Mouse (Mus musculus) induced T-regulatory cell, adult 2 months (primary cell): Measurements from ENCODE around the gene Nod1.

Source experiments
- DNase-seq: peaks from one replicate; pipeline ENCODE4 v3.0.0-alpha.2; 2012; ENCODE audit warnings: low read depth

Gene Nod1

GRCm38 (mm10) chr6:54883424-54883823, 89.0 kb downstream of the Nod1 start:
- DNase-seq: no peak

- no peak for DNase-seq
Observed at GRCm38 (mm10) chr6:54880086-54880485, 92.3 kb downstream of the Nod1 start.

- no peak for DNase-seq
Observed at GRCm38 (mm10) chr6:54878546-54878945, 93.9 kb downstream of the Nod1 start.

DNA sequence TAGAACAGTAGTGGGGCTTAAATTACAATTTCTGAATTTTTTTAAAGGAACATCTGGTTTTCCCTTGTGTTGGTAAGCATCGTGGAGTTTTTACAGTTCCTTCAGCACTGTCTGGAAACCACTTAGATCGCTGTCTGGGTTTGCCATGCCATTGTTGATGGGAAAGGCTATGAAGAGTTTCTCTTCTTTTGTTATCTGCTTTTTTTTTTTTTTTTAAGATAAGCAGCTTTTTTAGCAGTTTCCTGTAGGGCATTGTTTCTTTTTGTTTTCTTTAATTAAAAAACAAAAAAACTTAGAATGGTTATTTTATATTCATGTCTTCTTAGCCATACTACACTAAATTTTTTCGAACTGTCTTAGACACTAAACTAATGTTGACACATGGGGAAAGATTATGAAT, 94.8 kb downstream of the Nod1 start:
- no peak for DNase-seq

- DNase-seq: no peak
Observed at GRCm38 (mm10) chr6:54876782-54877181, 95.6 kb downstream of the Nod1 start.
